Mouse (Mus musculus) mouse trophoblast stem cell (cell line): ENCODE results near the gene Trhde.

ENCODE experiments used
- in situ Hi-C, 2 experiments: fragments of 300-500 bp; cut with MseI, MboI; formaldehyde crosslinking; loops; 2 replicates in 1 of 2; 3 replicates in 1 of 2; pipeline ENCODE4 v1.15.1; 2025

Trhde gene

DNA sequence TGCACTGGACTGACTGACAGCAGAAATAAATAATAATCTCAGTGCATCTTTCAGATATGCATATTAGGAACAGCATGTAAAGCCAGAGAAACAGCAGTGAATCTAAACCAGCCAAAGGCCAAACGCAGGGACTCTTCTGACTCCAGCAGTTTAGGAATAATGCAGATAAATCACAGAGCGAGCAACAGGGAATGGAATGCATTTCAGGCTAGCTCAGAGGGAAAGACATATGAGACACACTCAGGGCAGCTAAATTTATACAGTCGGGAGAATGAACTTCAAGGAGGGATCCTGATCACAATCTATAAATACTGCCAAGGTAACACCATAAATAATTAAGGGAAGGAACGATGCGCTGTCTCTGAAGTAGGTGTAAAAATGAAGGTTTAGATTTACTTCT lies 66.4 kb downstream of the Trhde start:
- in situ Hi-C loops = no loop called here

GRCm38 (mm10) chr10:114735111-114735510 lies 67.0 kb downstream of the Trhde start:
- in situ Hi-C loops = no loop called here

DNA sequence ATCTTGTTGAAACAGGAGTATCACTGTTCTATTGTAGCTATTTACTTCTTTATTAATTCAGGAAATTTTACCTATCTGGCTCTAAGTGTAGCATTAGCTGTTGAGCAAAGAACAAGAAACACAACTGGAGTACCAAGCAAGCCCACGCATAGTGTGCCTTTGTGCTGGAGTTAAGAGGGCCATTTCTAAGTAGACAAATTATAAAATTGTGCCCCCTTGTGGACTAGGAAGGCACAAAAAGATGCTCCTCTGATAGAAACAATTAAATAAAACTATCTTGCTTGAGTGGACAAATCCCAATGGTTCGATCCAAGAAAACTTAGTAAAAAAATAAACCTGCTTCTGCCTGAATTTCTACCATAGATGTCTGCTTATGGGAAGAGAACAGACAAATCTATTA lies 76.5 kb downstream of the Trhde start:
- in situ Hi-C loops = no loop called here

DNA sequence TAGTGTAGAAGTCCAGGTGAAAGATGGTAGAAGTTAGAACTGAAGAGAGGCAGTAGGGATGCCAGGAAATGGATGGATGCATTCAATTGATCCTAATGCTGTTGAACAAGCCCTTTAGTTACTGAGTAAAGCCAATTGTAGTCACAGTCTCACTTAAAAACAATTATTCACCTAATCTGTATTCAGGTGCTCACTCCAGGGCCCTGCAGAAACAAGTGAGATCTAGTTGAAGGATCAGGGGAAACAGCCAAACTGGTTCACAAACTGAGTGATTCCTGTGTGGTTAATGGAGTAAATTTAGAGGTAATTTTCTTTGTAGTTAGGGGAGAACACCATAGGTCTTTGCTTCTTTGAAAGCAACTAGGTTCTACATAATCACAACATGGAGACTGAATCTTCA lies 100.3 kb downstream of the Trhde start:
- in situ Hi-C loops = no loop called here

DNA sequence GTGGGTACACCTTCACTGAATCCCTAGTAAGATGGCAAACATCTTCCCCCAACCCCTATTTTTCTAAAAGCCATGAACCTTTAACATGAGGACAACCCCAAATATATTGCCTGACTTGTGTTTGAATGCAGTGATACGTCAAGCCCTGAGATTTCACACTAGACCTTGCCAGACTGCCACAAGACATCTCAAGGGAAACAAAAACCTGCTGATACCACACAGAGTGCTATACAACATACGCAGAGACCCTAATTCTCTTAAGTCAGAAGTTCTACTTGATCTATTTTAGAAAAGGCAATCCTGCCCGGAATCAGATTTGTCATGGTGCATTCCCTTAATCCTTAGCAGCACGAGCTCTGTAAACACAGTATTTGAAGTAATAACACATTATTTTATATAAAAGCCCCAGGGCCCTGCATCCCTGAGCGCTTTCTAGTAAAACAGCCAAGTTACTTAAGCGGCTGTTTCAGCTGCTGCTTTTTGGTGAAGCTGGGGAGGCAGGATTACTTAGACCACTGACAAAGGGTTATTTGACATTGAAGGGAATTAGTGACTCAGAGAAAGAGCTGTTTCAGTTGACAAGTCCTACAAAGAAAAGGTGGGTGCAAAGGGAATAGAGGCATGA lies 130.2 kb downstream of the Trhde start:
- in situ Hi-C loops = no loop called here

- in situ Hi-C loops = no loop called here
These were observed 209.1 kb downstream of the Trhde start for GRCm38 (mm10) chr10:114593046-114593445.

DNA sequence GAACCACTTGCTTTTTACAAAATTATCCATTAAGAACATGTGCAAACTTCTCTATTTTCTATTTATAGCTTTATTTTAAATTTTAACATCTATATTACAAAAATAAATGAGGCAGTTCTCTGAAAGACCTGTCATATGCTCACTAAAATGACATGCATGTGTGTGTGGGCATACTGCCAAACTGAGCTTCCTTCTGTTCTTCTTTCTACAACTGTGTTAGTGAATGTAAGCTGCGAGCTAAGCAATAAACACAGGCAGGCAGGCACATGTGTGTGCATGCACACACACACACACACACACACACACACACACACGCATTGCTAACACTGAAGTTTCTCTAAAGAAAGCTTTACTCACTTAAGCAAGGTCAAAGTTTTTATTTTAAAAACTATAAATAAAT lies 223.2 kb downstream of the Trhde start:
- in situ Hi-C loops = no loop called here

- in situ Hi-C loops = no loop called here
These were observed 234.2 kb downstream of the Trhde start for GRCm38 (mm10) chr10:114567891-114568290.

DNA sequence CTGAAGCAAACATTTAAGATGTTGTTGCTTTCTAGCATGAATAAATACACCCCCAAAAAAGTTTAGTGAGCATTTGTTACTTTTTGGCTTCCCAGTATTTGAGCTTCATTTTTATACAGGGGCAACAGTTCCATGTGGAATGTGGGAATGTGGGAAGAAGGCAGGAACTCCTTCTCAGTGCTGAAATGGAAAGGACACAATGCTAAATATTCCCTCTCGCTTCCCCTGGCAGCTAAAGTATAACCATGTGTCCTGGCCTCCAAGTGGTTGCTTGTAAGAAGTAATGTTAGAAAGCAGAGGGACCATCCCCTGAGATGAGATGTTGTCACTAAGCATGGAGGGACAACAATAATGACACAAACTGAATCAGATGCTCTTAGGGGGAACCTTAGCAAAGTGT lies 292.9 kb downstream of the Trhde start:
- in situ Hi-C loops = no loop called here

- in situ Hi-C loops = no loop called here
These were observed 313.3 kb downstream of the Trhde start for GRCm38 (mm10) chr10:114488806-114489205.

GRCm38 (mm10) chr10:114455591-114455990 lies 346.5 kb downstream of the Trhde start:
- in situ Hi-C loops = no loop called here

GRCm38 (mm10) chr10:114448116-114448515 lies 354.0 kb downstream of the Trhde start:
- in situ Hi-C loops = no loop called here

GRCm38 (mm10) chr10:114418956-114419530 lies 383.1 kb downstream of the Trhde start:
- in situ Hi-C loops = no loop called here

DNA sequence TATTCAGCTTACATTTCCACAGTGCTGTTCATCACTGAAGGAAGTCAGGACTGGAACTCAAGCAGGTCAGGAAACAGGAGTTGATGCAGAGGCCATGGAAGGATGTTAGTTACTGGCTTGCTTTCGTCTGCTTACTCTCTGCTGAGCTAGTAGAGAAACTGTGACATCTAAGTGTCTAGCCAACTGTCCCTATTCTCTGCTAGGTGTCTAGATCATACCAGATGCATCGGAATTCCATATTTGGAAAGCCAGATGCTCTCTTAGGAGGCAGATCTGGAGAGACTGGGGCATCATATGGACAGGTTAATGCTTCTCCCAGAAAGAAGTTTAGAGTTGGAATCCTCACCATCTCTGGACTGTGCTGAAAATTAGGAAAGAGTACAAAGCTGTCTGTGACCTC lies 386.4 kb downstream of the Trhde start:
- in situ Hi-C loops = no loop called here

- in situ Hi-C loops = no loop called here
These were observed 396.8 kb downstream of the Trhde start for GRCm38 (mm10) chr10:114405260-114405659.

DNA sequence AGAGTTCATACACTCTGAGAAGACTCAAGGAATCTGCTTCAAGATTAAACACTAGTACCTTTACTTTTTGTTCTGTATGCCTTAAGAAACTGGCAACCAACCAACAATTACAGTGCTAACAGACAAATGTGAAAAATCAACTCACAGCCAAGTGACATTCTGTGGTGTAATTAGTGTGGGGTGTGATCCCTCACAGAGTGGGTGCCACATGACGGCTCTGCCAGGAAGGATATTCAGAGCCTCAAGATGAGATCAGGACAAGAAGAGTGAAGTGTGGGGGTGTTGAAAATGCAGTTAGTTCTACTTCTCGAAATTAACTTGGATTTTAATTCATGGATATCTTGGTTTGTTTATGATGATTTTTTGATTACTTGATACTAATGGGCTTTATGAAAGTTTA lies 398.3 kb downstream of the Trhde start:
- in situ Hi-C loops = no loop called here

GRCm38 (mm10) chr10:114370804-114371203 lies 431.3 kb downstream of the Trhde start:
- in situ Hi-C loops = no loop called here

DNA sequence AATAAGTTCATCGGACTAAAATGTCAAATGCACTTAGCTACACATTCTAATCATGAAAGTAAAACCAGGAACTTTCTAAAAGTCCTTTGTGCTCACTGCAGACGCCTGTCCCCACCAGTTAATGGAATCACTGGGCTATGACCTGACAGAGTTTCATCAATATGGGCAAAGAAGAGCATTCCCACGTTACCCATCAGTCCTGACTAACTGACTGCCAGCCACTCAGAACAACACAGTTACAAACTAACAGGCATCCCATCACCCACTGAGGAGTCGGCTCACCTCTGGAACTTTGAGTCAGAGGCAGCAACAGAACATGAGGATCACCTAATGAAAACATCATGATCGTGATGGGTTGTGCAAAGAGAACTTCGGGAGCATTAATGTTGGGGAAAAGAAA lies 438.7 kb downstream of the Trhde start:
- in situ Hi-C loops = no loop called here

GRCm38 (mm10) chr10:114362631-114363030 lies 439.5 kb downstream of the Trhde start:
- in situ Hi-C loops = no loop called here
